Mouse (Mus musculus) forelimb bud, embryonic 11.5 days (tissue): ENCODE measurements around the gene Aurkb.

Experiments used
- DNase-seq: peaks from one replicate; pipeline ENCODE4 v3.0.0-alpha.2; 2012; ENCODE audit warnings: low read depth, low spot score

The Aurkb gene

GRCm38 (mm10) chr11:69098039-69098761, 52.8 kb downstream of the Aurkb start:
- no peak for DNase-seq

GRCm38 (mm10) chr11:69098762-69099091, 53.3 kb downstream of the Aurkb start:
- peak; percentile 90 for DNase-seq

- no peak for DNase-seq
Measured at GRCm38 (mm10) chr11:69099177-69099914, 53.9 kb downstream of the Aurkb start.

- peak; percentile 82 for DNase-seq
Measured at GRCm38 (mm10) chr11:69099915-69100345, 54.5 kb downstream of the Aurkb start.

GRCm38 (mm10) chr11:69100639-69101360, 55.4 kb downstream of the Aurkb start:
- no peak for DNase-seq
